Mouse (Mus musculus): ENCODE measurements around the gene Sdf2l1. TPM values are rescaled to one million over a fixed set of nuclear protein-coding genes. Genes with fewer than 3 reads are reported as not detected.
A peak's percentile ranks its signal among the peaks of the same experiment; 100 is the strongest.
"Not testable (repeated sequence)": the region's sequence is repeated elsewhere in the genome, so short reads cannot be mapped to it uniquely, and the experiment has no call there.

Gene Sdf2l1
- total RNA-seq (2014; rRNA removed) (13.5 and 19.2 TPM in 2 replicates), polyA plus RNA-seq (2015; fragmentation: Nextera tagmentation; extraction: Ambion mirVana) (16.2 and 19.9 TPM in 2 replicates)

DNA sequence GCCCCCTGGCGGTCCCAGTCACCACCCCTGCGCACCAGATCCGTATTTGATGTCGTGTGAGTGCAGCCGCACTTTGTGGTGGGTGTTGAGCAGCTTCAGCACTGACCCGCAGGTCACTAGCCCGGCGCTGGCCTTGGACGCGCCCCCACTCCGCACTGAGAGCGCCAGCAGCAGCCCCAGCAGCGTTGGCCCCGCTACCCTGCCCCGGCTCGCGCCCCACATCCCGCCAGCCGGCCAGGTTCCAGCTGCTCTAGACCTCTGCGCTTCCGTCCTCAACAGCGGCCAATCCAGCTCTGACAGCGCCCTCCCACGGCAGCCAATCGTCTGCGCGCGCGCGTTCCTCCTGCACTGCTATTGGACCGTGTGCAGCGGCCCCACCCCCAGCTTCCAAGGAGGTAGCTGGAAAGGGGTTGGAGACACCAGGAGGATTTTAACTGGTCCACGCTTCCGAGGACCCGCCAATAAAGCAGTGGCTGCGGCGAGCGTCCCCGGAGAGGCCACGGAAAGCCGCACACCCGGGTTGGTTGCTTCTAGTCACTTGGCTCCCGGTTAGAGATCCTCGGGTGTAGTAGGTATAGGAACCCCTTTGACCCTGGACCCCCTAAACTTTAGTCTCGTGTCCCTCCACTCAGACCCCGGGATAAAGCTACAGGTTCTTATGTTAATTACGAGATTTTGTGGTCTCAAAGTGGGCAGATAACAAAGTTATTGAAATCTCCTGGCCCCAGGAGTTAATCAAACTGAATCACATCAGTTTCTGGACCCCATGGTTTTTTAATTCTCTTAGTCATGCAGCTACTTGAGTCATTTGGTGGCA lies at the start of gene Sdf2l1:
Sdf2l1 (minus strand) TSS at position 295 of the 817 bp plus-strand sequence.
- Histone ChIP-seq H3K9ac (peak within 1 kb of the TSS; percentile 59), H3K27ac (ENCODE audit: low read depth, low read length) (no peak within 1 kb of the TSS), H3K36me3 (ENCODE audit: insufficient read depth) (no peaks in the 10 kb centered on the region), H3K4me3 (ENCODE audit: low read depth, low read length) (peak within 1 kb of the TSS; percentile 80), H3K9me3 (ENCODE audit: low read length) (no peaks in the 10 kb centered on the region), H3K27me3 (ENCODE audit: insufficient read depth, low read length) (no peaks in the 10 kb centered on the region), H3K4me2 (ENCODE audit: low read depth) (peak within 1 kb of the TSS; percentile 97), H3K4me1 (ENCODE audit: insufficient read depth) (no peaks in the 10 kb centered on the region)
- WGBS: 2% methylated on average over 47 of the region's 47 CpGs
- ATAC-seq (peak; percentile 99), DNase-seq (peak; percentile 96)
- TF ChIP-seq CTCF (IDR thresholded peaks at IDR 0.05; ENCODE audit: low read depth): peak; percentile 61

DNA sequence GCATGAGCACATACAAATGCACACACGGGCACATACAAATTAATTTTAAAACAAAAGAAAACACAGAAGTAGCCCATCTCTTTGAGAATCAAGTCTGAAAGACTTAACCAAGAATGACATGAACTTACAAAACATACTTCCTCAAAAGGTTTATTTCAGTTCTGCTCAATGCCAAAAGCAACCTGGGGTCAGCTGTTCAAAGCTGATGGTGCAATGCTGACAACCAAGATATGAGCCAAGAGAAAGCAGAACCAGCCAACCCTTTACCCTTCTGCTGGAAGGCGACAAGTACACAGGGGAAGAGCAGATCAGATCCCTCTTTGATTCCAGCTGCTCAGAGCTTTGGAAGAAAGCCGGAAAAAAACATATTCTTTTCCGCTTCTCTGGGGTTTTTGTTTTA lies 49.2 kb upstream of the Sdf2l1 start:
- ATAC-seq (no peak), DNase-seq (no peak)
- Histone ChIP-seq H3K9me3 (ENCODE audit: low read length) (no peaks in the 10 kb centered on the region), H3K4me3 (ENCODE audit: low read depth, low read length) (no peak overlapping the region), H3K36me3 (ENCODE audit: insufficient read depth) (0 out of 2 replicates have a peak, but pooled peaks cover 5% of the 10 kb centered on the region), H3K27ac (ENCODE audit: low read depth, low read length) (no peak overlapping the region), H3K4me2 (ENCODE audit: low read depth) (no peak overlapping the region), H3K27me3 (ENCODE audit: insufficient read depth, low read length) (no peaks in the 10 kb centered on the region), H3K9ac (no peak overlapping the region), H3K4me1 (ENCODE audit: insufficient read depth) (no peaks in the 10 kb centered on the region)
- 81% methylated on average over 4 of the region's 4 CpGs for WGBS
- TF ChIP-seq CTCF (IDR thresholded peaks at IDR 0.05; ENCODE audit: low read depth): no peak

DNA sequence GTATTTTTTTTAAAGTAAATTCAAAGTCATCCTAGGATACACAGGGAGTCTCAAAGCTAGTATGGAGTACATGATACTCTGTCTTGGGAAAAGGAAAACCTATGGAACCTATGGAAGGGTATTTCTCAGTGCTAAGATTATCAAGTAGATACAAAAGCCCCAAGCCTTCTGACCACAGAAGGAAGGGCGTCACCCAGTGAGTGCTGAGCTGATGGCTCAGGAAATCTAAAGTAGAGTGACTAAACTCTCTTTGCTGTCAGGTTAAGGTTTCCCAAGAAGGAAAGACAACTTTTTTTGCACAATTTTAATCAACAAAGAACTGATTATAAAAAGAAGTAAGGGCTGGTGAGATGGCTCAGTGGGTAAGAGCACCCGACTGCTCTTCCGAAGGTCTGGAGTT lies 47.5 kb upstream of the Sdf2l1 start:
- Histone ChIP-seq H3K4me3 (ENCODE audit: low read depth, low read length) (no peak overlapping the region), H3K27ac (ENCODE audit: low read depth, low read length) (no peak overlapping the region), H3K9ac (no peak overlapping the region), H3K36me3 (ENCODE audit: insufficient read depth) (peaks cover 12% of the 10 kb centered on the region; the same call in 1 of the 2 replicates), H3K27me3 (ENCODE audit: insufficient read depth, low read length) (no peaks in the 10 kb centered on the region), H3K9me3 (ENCODE audit: low read length) (no peaks in the 10 kb centered on the region), H3K4me2 (ENCODE audit: low read depth) (no peak overlapping the region), H3K4me1 (ENCODE audit: insufficient read depth) (no peaks in the 10 kb centered on the region)
- DNase-seq (no peak), ATAC-seq (no peak)
- no peak for TF ChIP-seq CTCF (IDR thresholded peaks at IDR 0.05; ENCODE audit: low read depth)
- 92% methylated on average over 3 of the region's 3 CpGs for WGBS

GRCm38 (mm10) chr16:17177623-17178170 lies 45.5 kb upstream of the Sdf2l1 start:
- no peak for TF ChIP-seq CTCF (IDR thresholded peaks at IDR 0.05; ENCODE audit: low read depth)
- no peak overlapping the region for H3K9ac ChIP-seq
- H3K4me3 ChIP-seq (ENCODE audit: low read depth, low read length): no peak overlapping the region
- H3K4me2 ChIP-seq (ENCODE audit: low read depth): no peak overlapping the region
- 97% methylated on average over 1 of the region's 1 CpGs for WGBS
- no peaks in the 10 kb centered on the region for H3K4me1 ChIP-seq (ENCODE audit: insufficient read depth)
- H3K36me3 ChIP-seq (ENCODE audit: insufficient read depth): peaks cover 16% of the 10 kb centered on the region
- H3K27me3 ChIP-seq (ENCODE audit: insufficient read depth, low read length): no peaks in the 10 kb centered on the region
- no peak overlapping the region for H3K27ac ChIP-seq (ENCODE audit: low read depth, low read length)
- DNase-seq: no peak
- H3K9me3 ChIP-seq (ENCODE audit: low read length): no peaks in the 10 kb centered on the region
- no peak for ATAC-seq

DNA sequence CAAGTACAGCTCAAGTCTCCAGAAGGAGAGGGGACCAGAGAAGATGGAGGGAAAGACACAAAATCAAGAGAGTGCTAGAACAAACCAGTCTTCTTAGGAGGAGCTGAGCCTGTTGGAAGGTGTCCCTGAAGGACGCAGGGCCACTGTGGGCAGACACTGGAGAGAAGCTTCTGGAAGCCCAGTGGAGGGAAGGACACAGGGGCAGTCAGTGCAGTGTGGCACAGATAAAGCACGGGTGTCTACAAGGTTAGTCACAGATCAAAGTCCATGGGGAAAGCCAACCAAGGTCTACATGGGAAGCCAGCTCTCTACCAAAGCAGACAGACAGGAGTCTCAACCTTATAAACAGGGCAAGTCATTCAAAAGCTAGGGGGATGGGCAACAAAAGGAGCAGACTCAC lies 43.6 kb upstream of the Sdf2l1 start:
- TF ChIP-seq CTCF (IDR thresholded peaks at IDR 0.05; ENCODE audit: low read depth): no peak
- Histone ChIP-seq H3K27ac (ENCODE audit: low read depth, low read length) (no peak overlapping the region), H3K36me3 (ENCODE audit: insufficient read depth) (peaks cover 21% of the 10 kb centered on the region), H3K4me2 (ENCODE audit: low read depth) (no peak overlapping the region), H3K9ac (no peak overlapping the region), H3K27me3 (ENCODE audit: insufficient read depth, low read length) (no peaks in the 10 kb centered on the region), H3K4me1 (ENCODE audit: insufficient read depth) (no peaks in the 10 kb centered on the region), H3K9me3 (ENCODE audit: low read length) (no peaks in the 10 kb centered on the region), H3K4me3 (ENCODE audit: low read depth, low read length) (no peak overlapping the region)
- WGBS: 96% methylated on average over 2 of the region's 2 CpGs
- no peak for ATAC-seq
- DNase-seq: no peak

GRCm38 (mm10) chr16:17168049-17168448 lies 35.9 kb upstream of the Sdf2l1 start:
- no peak overlapping the region for H3K4me2 ChIP-seq (ENCODE audit: low read depth)
- no peaks in the 10 kb centered on the region for H3K9me3 ChIP-seq (ENCODE audit: low read length)
- no peak for DNase-seq
- WGBS: 89% methylated on average over 5 of the region's 5 CpGs
- H3K9ac ChIP-seq: no peak overlapping the region
- no peak overlapping the region for H3K27ac ChIP-seq (ENCODE audit: low read depth, low read length)
- no peak overlapping the region for H3K4me3 ChIP-seq (ENCODE audit: low read depth, low read length)
- H3K27me3 ChIP-seq (ENCODE audit: insufficient read depth, low read length): no peaks in the 10 kb centered on the region
- TF ChIP-seq CTCF (IDR thresholded peaks at IDR 0.05; ENCODE audit: low read depth): no peak
- no peak for ATAC-seq
- H3K4me1 ChIP-seq (ENCODE audit: insufficient read depth): no peaks in the 10 kb centered on the region
- peaks cover 30% of the 10 kb centered on the region for H3K36me3 ChIP-seq (ENCODE audit: insufficient read depth)

GRCm38 (mm10) chr16:17167179-17167578 lies 35.0 kb upstream of the Sdf2l1 start:
- no peak overlapping the region for H3K4me3 ChIP-seq (ENCODE audit: low read depth, low read length)
- no peak overlapping the region for H3K9ac ChIP-seq
- peaks cover 22% of the 10 kb centered on the region for H3K36me3 ChIP-seq (ENCODE audit: insufficient read depth)
- no peak overlapping the region for H3K27ac ChIP-seq (ENCODE audit: low read depth, low read length)
- ATAC-seq (no peak), DNase-seq (no peak)
- no peaks in the 10 kb centered on the region for H3K27me3 ChIP-seq (ENCODE audit: insufficient read depth, low read length)
- H3K4me2 ChIP-seq (ENCODE audit: low read depth): no peak overlapping the region
- no peak for TF ChIP-seq CTCF (IDR thresholded peaks at IDR 0.05; ENCODE audit: low read depth)
- no peaks in the 10 kb centered on the region for H3K9me3 ChIP-seq (ENCODE audit: low read length)
- no peaks in the 10 kb centered on the region for H3K4me1 ChIP-seq (ENCODE audit: insufficient read depth)

GRCm38 (mm10) chr16:17165478-17165877 lies 33.3 kb upstream of the Sdf2l1 start:
- not testable (repeated sequence) for H3K4me3 ChIP-seq (ENCODE audit: low read depth, low read length); H3K4me1 ChIP-seq (ENCODE audit: insufficient read depth); H3K27me3 ChIP-seq (ENCODE audit: insufficient read depth, low read length); ATAC-seq; H3K9ac ChIP-seq; DNase-seq; H3K27ac ChIP-seq (ENCODE audit: low read depth, low read length); H3K9me3 ChIP-seq (ENCODE audit: low read length); H3K4me2 ChIP-seq (ENCODE audit: low read depth)
- H3K36me3 ChIP-seq (ENCODE audit: insufficient read depth): peaks cover 22% of the 10 kb centered on the region
- 94% methylated on average over 1 of the region's 1 CpGs for WGBS

All from forebrain, postnatal 0 days (tissue).